Mouse (Mus musculus) erythroid progenitor cell, adult 5-6 weeks (primary cell): Measurements from ENCODE around the gene Ezr. TPM values are rescaled to one million over a fixed set of nuclear protein-coding genes. Genes with fewer than 3 reads are reported as not detected.

Experiments
- total RNA-seq, 2 experiments: library from RNA; stranded (forward) in 1 of 2; stranded (reverse) in 1 of 2; fragments of 150-400 nt in 1 of 2; fragments of 186-747, 209-891 nt in 1 of 2; gene quantifications; 2 replicates each; pipeline versions ENCODE4 v1.2.3 to v1.2.4; 2015 to 2017; ENCODE audit warnings: low replicate concordance in 2 of 2

Gene Ezr
- total RNA-seq, 2 experiments from 2014 or later = 69.6 to 196 TPM

Other genes with a start within 250 kb of the Ezr start
- gene Dynlt1c, start 181.1 kb downstream of the Ezr start, total RNA-seq (2015; ENCODE audit: low replicate concordance) = 2.5 TPM in 1 of 2 replicates, not detected in the other
- 16.6 TPM in 2 replicates for gene Dynlt1c, start 181.1 kb downstream of the Ezr start, total RNA-seq (2017; ENCODE audit: low replicate concordance)
- 40.4 and 58.7 TPM in 2 replicates for gene Dynlt1f, start 126.9 kb downstream of the Ezr start, total RNA-seq (2015; ENCODE audit: low replicate concordance)
- 20.1 and 22.1 TPM in 2 replicates for gene Dynlt1f, start 126.9 kb downstream of the Ezr start, total RNA-seq (2017; ENCODE audit: low replicate concordance)
- 3.2 TPM in 1 of 2 replicates, not detected in the other for gene Sytl3, start 123.7 kb downstream of the Ezr start, total RNA-seq (2015; ENCODE audit: low replicate concordance)
- gene Sytl3, start 123.7 kb downstream of the Ezr start, total RNA-seq (2017; ENCODE audit: low replicate concordance) = 0.61 and 1.9 TPM in 2 replicates
- gene Rsph3b, start 165.9 kb upstream of the Ezr start, total RNA-seq (2015; ENCODE audit: low replicate concordance) = 5.4 and 15.1 TPM in 2 replicates
- gene Rsph3b, start 165.9 kb upstream of the Ezr start, total RNA-seq (2017; ENCODE audit: low replicate concordance) = 2.0 and 8.1 TPM in 2 replicates
- 36.0 and 50.7 TPM in 2 replicates for gene Tagap1, start 178.4 kb upstream of the Ezr start, total RNA-seq (2015; ENCODE audit: low replicate concordance)
- gene Tagap1, start 178.4 kb upstream of the Ezr start, total RNA-seq (2017; ENCODE audit: low replicate concordance) = 26.3 and 28.1 TPM in 2 replicates
- 132 and 151 TPM in 2 replicates for gene Rnaset2b, start 187.8 kb upstream of the Ezr start, total RNA-seq (2015; ENCODE audit: low replicate concordance)
- gene Rnaset2b, start 187.8 kb upstream of the Ezr start, total RNA-seq (2017; ENCODE audit: low replicate concordance) = 78.4 and 110 TPM in 2 replicates
- not detected in 2 replicates for gene Gm49721, start 196.1 kb upstream of the Ezr start, total RNA-seq (2015; ENCODE audit: low replicate concordance)
- not detected in 2 replicates for gene Gm49721, start 196.1 kb upstream of the Ezr start, total RNA-seq (2017; ENCODE audit: low replicate concordance)
- gene Gm1604a, start 242.8 kb upstream of the Ezr start, total RNA-seq (2015; ENCODE audit: low replicate concordance) = 3.2 TPM in 1 of 2 replicates, not detected in the other
- gene Gm1604a, start 242.8 kb upstream of the Ezr start, total RNA-seq (2017; ENCODE audit: low replicate concordance) = not detected in 2 replicates